Mouse (Mus musculus) T-cell, adult 2 months (primary cell): Measurements from ENCODE around the gene 4930558K02Rik.

Experiments
- DNase-seq: peaks from one replicate; pipeline ENCODE4 v3.0.0; 2022; ENCODE audit warnings: low spot score

4930558K02Rik gene

DNA sequence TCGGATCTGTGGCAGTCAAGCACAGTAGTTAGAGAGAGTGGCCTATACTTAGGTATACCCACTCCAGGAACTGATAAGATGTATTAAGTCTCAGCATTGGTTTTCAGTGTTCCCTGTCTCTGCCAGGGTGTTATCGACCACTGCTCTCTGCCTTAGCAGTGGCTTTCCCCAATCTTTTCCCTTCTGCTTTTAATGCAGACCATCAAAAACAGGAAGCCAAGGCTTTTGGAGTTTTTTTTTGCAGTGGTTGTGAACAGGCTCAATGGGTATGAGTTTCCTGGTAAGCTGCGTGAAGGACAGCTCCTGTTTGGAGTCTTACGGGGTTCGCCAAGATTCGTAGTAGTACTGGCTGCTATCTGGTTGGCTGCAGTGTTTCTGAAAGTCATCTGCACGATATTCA, 13.0 kb upstream of the 4930558K02Rik start:
- DNase-seq, result no peak

DNA sequence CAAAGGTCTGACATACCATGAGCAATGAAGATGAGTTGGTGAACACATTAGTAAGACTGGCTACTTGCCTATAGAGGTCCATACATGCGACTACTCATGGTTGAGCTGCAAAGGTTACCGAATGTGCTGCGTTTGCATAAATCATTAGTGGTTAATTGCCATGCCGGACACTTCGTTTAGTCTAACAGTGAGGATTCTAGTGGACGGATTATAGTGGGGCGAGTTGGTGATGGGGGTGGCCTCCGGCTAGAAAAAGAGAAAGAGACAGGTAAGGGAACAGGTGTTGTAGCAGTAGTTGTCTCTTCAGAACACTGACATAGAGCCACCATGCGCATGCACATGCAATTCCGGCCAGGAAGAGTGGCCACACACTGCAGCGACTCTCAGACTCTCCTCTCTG, 12.4 kb upstream of the 4930558K02Rik start:
- no peak for DNase-seq

DNA sequence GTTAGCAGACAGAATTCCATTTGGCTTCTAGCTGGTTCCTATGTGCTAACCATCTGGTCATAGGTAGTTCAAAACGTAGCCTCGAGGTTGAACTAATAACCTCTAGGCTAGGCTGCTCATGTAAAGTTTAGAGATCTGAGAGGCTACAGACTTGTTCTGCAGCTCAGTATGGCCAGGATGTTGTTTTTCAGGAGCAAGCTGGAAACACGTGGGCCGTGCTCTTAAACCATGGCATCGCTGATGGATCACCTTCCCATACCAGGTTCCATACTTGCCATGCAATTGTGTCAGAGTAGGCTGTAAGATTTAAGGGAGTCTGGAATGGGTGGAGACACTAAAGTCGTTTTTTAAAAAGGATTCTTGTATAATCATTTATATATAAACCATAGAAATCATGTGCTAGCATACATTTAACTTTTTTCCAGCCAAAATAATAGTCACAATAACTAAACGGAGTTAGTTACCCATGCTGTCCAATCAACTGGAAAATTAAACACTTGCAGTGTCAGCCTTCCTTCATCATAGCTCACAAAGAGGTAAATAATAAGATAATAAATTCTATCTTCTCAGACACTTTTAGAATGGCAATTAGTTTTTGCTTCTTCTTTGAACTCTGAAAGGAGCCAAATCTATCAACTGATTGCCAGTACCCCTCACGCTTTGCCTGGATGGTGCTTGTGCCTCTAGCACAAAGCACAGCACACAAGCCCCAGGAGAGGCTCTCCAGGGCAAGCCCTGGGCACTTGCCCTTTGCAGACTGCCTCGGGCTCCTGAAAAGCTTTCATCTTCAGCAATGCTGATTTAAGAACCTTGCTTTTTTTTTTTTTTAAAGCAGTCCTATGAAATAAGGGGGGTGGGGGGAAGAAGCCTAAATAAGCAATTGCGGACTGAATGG, 11.5 kb upstream of the 4930558K02Rik start:
- DNase-seq, result no peak

DNA sequence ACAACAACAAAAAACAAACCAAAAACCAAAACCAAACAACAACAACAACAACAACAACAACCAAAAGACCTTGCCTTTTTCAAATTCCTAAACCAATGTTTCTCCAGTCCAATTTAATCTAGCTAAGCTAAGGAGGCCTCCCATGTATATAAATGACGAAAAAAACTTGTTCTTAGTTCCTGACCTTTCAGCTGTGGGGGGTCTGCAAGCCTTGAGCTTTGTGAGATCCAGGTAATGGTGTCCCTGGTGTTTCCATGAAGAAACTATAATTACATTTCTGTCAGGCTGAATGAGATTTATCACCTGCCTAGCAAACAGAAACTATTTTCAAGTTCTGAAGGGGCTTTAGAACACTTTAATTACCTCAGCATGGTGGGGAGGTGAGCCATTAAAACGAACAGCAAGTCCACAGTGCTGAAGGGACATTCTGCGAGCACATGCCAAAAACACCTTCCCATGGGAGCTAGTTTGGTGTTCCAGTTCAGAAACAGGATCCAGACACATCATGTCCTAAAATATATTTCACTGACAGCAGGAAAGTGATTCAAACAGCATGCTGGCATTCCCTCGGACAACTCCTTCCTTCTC, 4.6 kb upstream of the 4930558K02Rik start:
- no peak for DNase-seq

DNA sequence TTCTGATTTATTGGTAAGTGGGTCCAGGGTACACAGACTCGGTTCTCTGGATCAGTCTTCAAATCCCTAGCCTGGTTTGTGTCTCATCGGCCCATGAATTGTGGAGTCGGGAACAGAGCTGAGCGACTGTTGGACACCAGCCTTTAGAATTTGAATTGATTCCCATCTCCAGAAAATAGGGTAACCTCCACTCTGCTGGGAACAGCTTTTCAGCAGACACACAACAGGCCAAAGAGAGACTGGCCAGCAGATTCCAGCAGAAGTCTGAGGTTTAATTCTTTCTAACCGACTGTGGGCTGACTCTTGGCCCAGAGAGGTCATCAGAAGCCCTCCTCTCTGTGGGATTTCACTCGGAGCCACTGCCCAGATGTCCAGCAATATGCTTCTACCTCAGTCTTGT, 4.0 kb upstream of the 4930558K02Rik start:
- DNase-seq, result no peak

DNA sequence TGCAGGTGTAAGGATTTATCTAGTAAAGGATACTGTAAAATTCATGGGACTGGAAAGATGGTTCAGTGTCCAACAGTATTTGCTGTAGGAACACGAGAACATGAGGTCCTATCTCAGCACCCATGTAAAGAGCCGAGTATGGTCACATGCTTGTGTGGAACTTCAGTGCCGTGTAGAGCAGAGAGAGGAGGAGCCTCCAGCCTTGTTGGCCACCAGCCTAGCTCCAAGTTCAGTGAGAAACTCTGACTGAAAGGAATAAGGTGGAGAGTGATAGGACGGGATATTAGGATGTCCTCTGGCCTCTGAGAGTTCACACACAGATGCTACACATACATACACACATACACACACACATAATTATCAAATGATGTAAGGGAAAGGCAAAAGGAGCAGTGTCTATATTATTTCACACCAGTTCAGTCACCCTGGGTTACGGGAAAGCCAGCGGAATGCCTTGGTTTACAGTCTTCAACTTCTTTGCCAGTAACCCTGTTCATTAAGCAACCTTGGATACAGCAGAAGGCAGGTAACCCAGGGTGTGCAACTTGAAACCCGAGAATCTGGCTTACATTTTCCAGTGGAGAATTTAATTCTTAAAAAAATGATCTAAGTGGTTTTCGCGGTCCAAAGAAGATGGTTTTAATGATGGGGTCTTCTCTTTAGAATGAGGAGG, 1.3 kb upstream of the 4930558K02Rik start:
- DNase-seq, result no peak

DNA sequence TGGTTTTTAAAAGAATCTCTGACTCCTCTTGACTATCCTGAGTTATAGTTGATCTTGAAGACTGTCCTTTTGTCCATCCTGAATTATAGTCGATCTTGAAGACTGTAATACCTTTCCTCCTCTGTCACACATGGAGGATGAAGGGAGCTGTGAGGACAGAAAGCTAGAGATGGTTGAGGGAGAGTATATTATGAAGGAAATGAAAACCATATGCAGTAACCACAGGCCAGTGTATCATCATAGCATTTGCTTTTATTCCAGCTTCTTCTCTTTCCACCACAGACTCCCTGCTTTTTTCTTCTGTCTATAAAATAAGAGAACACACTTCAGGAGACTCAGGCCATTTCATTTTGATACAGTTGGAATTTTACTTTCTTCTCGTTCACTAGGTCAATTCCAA, 610 bp upstream of the 4930558K02Rik start:
- DNase-seq, result no peak

DNA sequence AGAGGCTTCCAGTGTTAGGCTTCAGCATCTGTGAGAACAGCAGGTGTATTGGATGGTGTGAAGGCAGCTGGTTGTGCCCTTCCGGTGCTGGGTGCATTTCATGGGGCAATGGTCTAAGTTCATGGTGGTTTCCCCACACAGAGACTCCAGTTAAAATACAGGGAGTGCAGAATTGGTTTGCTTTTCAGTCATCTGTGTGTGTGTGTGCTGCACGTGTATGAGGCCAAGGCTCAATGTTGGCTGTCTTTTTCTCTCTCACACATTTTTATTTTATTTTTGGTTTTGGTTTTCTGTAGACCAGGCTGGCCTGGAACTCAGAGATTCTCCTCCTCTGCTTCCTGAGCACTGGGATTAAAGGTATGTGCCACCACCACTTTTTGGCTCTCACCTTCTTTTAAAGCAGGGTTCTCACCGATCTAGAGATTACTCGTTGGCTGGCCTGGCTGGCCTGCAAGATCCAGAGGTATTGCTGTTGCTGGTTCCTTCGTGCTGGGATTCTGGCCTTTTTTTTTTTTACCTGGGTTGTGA, 1.2 kb downstream of the 4930558K02Rik start:
- no peak for DNase-seq

DNA sequence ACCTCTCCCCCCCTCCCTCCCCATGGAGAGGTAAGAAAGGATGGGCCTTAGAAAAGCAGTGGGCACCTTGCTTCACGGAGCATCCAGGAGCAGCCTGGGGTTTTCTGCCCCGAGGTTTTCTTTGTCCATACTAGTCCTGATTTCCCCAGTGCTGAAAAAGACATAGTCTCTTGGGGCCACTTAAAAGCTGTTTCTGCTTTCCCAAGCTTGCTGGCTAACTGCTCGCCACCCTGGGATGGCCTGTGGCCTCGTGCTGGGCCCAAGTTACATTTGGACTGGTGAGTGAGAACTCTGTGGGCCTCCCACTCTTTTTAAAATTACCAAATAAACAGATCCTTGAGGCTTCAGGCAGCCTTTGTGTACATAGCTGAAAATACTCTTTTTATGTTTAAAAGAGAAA, 2.1 kb downstream of the 4930558K02Rik start:
- DNase-seq, result no peak

DNA sequence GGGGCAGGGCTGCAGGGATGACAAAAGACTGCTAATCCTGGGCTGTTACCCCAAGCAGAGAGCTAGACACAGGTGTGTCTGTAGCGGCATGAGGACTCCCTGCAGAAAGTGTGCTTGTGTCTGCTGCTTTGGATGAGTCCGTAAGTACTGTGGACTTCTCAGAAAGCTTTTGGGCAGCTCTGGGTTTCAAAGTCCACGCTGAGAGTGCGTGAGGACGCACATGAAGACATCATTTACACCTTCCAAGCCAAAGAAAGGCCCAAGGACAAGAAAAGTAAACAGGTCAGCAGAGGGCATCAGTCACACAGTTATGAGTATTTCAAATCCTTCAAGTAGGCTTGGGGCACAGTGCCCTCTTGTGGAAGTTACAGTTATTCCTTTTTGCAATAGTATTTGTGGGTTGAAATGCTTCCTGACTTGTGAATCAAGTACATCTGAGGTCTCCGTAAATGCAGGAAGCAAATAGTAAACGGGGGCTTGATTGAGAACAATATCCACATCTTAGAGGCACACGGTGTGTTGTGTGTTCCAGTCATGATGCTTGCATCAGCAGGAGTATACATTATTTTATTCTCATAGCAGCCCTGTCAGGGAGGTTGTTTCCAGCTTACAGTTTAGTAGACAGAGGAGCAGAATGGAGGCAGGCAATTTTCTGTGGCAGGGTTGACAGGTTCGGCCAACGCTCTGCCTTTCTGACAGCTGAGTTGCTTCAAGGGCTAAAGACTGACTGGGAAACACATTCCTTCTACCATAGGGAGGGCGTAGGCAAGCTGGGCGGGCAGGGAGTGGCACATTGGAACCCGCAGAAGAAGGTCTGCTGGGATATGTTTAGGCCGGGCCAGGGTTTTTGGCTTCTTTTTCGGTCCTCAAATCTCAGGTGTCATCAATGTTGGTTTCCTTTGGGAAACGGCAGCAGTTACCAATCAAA, 2.9 kb downstream of the 4930558K02Rik start:
- DNase-seq, result peak; percentile 79

DNA sequence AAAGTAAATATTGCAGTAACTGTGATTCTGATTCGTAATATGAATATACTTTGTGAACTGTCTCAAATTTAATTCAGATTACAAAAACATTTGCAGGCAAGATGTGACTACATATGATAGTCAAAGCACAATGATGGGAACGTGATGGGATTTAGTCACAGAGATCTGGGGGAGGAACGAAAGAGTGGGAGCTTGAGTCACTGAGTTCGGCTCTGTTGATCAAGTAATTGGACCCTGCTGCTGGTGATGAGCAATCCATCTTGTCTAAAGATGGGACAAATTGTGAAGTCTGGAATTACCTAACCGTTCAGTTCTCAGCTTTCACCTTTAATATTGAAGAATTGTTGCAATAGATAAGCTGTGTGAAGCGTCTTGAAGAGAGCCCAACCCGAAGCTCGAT, 7.2 kb downstream of the 4930558K02Rik start:
- no peak for DNase-seq

DNA sequence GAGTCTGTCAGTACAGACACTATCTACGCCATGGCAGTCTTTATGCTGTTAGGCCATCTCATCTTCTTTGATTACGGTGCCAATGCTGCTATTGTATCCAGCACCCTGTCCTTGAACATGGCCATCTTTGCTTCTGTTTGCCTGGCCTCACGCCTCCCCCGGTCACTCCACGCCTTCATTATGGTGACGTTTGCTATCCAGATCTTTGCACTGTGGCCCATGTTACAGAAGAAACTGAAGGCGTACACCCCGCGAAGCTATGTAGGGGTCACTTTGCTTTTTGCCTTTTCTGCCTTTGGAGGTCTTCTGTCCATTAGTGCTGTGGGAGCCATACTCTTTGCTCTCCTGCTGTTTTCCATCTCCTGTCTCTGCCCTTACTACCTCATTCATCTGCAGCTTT, 8.6 kb downstream of the 4930558K02Rik start:
- no peak for DNase-seq

DNA sequence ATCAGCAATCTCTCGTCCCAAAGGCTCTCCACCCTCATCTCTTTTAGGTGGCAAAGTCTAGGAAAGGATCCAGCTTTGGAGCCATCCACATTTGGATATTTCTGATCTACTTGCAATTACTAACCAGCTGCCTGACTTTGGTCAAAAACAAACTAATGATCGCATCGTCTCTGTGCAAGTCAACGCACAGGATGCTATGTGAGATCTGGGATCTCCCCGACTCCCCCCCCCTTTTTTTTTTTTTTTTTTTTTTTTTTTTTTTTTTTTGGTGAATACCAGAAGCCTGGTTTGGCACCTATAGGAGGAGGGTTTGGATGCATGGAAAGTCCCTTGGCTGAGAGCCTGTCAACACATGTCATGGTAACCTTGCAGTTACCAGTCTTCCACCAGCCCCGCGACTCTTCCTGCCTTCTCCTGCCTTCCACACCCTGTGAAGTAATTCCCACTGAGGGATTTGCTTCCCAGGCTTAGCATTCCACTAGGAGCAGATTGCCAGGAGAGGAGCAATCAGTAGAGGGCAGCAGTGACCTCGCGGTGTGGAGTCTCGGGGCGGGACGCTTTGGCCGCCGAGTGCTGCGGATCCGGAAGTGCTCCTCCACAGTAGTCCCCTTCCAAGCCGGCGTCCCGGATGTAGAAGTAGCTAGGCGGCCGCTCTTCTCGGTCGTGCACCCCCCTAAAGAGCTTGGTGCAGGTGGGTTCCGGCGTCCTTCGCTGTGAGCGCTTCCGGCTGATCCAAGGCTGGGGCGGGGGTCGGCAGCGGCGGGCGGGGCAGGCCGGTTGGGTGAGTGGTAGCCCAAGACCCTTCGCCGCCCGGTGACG, 10.6 kb downstream of the 4930558K02Rik start, which contains the start of gene Pigc:
TSS of gene Pigc (plus strand) at position 598 of the 819 bp plus-strand sequence.
- peak; percentile 86 for DNase-seq

DNA sequence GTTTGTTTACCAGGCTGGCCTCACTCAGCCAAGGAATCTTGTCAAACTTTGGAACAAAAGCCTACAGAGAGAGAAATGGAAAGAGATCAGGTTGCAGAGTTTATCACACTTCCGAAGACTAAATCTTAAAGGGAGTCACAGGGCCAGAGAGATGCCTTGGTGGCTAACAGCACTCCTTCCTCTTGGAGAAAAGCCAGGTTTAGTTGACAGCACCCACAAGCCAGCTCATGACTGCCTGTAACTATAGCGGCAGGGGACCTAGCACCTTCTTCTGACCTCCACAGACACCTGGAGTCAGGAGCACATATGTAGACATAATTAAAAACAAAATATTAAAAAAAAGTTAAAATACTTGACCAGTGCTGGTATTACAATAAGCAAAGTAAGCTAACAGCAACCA, 11.5 kb downstream of the 4930558K02Rik start:
- no peak for DNase-seq

DNA sequence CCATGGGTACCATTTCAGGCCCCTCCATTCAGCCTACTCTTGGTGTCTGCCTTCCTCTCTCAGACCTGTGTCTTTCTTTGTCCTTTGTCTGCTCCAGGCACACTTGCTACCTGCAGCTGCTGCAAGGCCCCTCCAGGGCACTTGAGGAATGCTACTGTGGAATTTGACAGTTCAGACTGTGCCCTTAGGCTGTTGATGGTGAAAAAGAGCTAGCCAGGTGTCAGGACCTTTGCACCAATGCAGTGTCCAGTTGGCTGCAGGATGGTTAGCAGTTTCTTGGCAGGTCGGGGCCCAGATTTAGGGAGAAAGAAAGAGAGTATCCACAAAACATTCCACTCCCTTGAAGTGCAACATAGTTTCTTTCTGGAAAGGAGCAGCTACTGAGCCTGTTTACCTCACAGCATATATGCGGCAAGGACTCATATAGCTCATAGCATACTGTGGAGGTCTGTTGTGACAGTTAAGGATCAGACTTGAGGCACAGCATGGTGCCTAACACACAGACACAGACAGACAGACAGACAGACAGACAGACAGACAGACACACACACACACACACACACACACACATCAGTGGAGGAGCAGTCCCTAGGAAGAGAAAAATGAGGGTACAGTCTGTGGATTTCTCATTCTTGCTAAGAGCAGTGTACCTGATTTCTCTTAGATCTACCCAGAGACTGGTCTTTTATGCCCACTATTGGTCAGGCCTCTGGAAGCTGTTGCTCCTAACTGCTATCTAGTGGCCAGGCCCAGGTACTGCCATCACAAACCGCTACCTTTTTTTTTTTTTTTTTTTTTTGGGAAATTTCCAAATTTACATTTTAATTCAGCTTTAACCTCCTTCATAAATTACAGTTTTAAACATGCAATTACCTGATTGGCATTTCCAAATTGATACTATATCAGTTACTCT, 16.7 kb downstream of the 4930558K02Rik start:
- DNase-seq, result no peak

DNA sequence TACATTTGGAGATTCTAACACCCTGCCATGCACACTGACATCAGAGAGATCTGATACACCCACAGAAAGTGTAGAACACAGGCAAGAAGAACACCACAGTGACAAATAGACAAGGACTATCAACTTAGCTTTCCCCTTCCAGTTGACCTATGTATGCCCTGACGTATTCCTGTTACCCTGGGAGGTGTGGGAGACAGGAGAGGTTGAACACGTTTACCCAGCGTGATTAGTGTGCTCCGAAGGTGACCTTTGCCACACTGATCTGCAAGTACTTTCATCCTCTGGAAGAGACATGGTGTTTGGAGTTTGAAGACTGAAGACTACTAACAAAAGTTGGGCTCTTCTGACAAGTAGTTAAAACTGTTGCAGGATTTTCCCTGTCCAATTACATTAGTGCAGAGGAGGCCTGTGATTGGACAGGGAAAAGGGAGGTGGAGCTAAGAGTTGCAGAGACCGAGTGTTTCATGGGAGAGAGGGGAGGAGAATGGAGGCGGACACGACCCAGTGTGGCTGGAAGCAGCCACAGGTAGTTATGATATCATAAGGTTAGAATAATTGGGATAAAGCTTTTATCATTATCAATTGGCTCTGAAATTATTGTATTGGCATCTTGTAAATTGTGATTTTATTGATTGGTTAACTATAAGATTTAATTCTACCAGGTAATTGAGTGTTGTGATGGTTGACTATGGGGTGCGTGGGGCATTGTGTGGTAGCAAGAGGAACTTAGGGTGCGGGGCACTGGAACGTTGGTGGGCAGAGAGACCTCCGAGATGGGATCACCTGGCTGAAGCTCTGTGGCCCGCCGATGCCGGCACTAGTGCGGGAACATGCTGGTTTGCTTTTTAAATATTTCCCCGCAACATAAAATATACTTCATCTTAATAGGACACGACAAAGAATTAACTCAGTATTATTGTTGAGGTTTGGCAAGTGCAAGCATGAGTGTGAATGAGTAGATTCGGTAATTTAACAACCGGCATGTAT, 21.2 kb downstream of the 4930558K02Rik start:
- no peak for DNase-seq

DNA sequence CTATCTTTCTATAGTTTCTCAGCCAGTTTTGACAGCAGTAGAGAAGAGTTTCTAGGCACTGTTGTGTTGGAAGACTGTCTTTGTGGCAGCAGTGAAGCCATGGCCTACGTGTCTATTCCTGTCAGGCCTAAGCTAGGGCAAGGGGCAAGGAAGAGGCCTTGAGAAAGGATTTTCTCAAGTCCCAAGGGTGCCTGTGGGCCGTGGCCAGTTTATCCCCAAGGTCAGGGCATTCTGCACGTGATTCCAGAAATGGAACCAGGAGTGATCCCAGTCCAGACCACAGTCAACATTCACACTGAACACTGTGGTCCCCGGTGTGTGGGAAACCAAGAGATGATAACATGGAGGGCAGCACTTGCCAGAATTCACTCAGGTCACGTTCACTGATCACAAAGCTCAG, 23.6 kb downstream of the 4930558K02Rik start:
- no peak for DNase-seq

DNA sequence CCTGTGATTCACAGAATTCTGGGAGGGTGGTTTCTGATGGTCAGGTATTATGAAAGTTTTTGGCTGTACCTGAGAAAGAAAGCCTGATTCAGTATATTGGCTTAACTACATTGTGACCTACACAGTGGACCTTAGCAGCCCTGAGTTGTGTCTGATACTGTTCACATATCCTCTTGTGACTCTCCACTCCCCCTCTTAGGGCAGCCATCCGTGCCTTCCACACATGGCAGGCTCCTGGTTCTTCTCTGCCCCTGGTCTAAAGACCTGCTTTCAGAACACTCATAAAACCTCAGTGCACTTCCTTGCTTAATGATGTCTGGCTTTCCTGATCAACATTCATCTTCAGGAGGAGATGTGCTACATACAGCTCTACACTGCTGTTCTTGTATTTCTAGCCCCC, 26.8 kb downstream of the 4930558K02Rik start:
- no peak for DNase-seq
